Mouse (Mus musculus) G1E-ER4 (cell line): ENCODE measurements around the gene Ppfia2. TPM values are rescaled to one million over a fixed set of nuclear protein-coding genes. Genes with fewer than 3 reads are reported as not detected.

Experiments
- GATA1 ChIP-seq: IDR thresholded peaks from one replicate; pipeline ENCODE4 v1.8.0; 2012; ENCODE audit warnings: low read length, inconsistent platforms
- polyA plus RNA-seq: library from polyadenylated mRNA; stranded (reverse); fragments of >175 nt; gene quantifications from 2 replicates; pipeline ENCODE4 v1.2.3, GENCODE M21; 2012

The Ppfia2 gene
- polyA plus RNA-seq, 1 experiment: not detected

GRCm38 (mm10) chr10:106620952-106621351 is 150.8 kb downstream of the Ppfia2 start:
- no peak for TF ChIP-seq GATA1

- TF ChIP-seq GATA1: no peak
These were observed 153.2 kb downstream of the Ppfia2 start for GRCm38 (mm10) chr10:106623342-106623741.

DNA sequence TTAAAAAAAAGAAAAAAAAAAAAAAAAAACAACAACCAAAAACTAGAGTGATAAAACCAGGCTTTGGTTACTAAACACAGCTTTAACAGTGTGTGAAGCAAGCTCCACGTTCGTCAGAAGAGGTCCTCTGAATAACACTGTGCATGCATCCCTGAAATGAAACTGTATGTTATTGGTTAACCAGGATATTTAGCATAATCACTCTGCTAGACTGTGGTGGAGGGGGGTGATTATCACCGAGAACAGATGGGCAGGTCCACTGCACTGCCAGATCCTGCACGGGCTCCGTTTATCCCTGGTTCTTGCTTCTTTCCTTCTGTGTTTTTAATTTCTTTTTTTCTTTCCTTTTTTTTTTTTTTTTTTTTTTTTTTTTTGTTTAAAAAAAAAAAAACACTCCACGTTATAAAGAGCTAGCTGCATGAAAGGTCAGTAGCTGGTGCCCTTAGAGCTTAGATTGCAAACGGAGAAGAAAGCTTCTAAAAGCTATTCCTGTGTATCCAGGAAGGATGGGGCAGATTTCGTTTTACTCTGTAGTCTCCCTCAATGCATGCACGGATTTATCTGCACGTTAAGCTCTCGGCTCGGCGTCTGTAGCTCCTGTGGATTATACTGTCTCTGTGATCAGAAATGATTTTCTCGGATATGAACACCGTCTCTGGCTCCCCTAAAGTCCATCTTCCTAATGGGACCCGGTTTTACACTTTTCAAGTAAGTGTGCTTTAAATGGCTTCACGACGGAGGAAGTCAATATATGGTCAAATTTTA is 162.2 kb downstream of the Ppfia2 start:
- no peak for TF ChIP-seq GATA1

- no peak for TF ChIP-seq GATA1
These were observed 163.8 kb downstream of the Ppfia2 start for GRCm38 (mm10) chr10:106633898-106634297.

GRCm38 (mm10) chr10:106652276-106652675 is 182.1 kb downstream of the Ppfia2 start:
- no peak for TF ChIP-seq GATA1

DNA sequence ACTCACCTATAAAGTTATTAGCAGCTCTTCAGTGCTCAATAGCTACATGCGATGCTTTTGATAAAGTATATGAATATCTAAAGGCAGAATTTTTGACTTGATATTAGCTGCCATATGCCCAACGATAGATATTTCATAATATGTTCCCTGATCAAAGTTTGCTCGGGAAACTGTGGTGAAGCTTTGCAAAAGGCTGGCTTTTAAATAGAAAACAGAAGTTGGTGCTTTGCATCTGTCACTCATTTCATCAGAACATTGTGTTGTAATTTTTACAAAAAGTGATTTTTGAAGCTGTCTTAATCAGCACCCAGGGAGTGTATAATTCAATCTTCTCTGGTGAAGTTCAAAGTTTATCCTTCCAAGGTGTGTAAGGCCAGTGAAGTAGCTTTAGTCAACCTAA is 195.1 kb downstream of the Ppfia2 start:
- TF ChIP-seq GATA1: no peak

GRCm38 (mm10) chr10:106670170-106670569 is 200.0 kb downstream of the Ppfia2 start:
- no peak for TF ChIP-seq GATA1

GRCm38 (mm10) chr10:106681395-106681794 is 211.3 kb downstream of the Ppfia2 start:
- TF ChIP-seq GATA1: no peak

GRCm38 (mm10) chr10:106685519-106685918 is 215.4 kb downstream of the Ppfia2 start:
- no peak for TF ChIP-seq GATA1

GRCm38 (mm10) chr10:106719936-106720335 is 249.8 kb downstream of the Ppfia2 start:
- TF ChIP-seq GATA1: no peak

- TF ChIP-seq GATA1: no peak
These were observed 262.1 kb downstream of the Ppfia2 start for GRCm38 (mm10) chr10:106732265-106732664.

- TF ChIP-seq GATA1: no peak
These were observed 266.3 kb downstream of the Ppfia2 start for GRCm38 (mm10) chr10:106736230-106737063.

- TF ChIP-seq GATA1: no peak
These were observed 268.1 kb downstream of the Ppfia2 start for GRCm38 (mm10) chr10:106738190-106738589.

DNA sequence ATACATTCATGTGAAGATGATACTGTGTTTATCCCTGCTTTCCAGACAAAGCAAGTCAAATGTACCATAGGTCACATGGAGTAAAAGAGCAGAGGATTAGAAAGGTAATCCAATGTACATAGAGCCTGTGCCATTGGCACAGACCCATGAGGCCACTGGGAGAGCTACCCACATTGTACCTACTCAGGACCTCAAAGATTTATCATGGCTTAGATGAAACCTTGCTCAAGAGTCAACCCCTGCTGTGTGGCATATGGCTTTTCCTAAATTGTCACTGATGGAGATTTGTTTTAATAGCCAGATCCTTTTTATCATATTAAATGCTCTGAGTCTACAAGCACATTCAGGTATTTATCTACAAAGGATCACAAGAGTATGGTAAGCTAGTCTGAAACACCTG is 274.8 kb downstream of the Ppfia2 start:
- TF ChIP-seq GATA1: no peak

- no peak for TF ChIP-seq GATA1
These were observed 290.9 kb downstream of the Ppfia2 start for GRCm38 (mm10) chr10:106761061-106761460.

DNA sequence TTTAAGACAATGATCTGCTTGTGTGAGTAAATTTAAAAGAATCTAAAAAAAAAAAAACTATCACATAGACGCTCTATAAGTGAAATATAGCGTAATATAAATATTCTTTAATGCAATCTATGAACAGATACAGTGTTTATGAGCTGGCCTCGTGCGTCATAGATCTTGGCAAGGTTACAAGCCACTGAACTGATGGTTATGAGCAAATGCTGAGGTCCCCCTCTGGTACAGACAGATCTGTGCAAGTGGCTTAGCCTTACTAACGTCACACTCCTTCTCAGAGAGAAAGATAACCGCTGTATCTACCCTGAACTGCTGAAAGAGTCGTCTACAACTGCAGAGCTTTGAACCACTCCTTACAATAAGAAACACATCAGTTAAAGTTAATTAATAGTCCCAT is 293.6 kb downstream of the Ppfia2 start:
- no peak for TF ChIP-seq GATA1

DNA sequence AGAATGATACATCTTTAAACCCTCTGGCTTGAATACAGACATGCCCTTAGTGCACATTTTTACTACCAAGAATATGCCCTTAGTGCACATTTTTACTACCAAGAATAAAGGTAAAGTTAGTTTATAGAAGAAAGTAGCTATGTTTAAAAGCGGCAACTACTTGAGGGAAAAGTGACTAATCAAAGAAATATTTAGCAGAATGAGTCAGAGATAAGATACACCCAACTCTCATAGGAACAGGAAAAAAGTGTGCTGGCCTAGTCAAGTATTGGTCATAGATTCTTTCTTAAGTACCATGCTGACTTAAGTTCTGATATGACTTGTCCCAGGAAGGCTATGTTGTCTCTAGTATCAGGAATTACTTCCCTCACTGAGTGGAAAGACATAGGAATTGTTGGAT is 305.4 kb downstream of the Ppfia2 start:
- TF ChIP-seq GATA1: no peak
